Mouse (Mus musculus) midbrain, embryonic 16.5 days (tissue): ENCODE data around the gene Nbeal2. TPM values are rescaled to one million over a fixed set of nuclear protein-coding genes. Genes with fewer than 3 reads are reported as not detected.

Experiments
- ATAC-seq: fragments of 200-750 bp; cut with Nextera tagmentation; 2 replicates; pipeline ENCODE4 v1.8.0; 2017; ENCODE audit warnings: moderate TSS enrichment
- H3K27ac ChIP-seq: fragments of 300-500 bp; sonication (generic); 2 replicates; pipeline ENCODE4 v1.5.1; 2014; ENCODE audit warnings: mild to moderate bottlenecking, low read length, mixed read lengths
- H3K27me3 ChIP-seq: fragments of 300-500 bp; sonication (generic); 2 replicates; pipeline ENCODE4 v1.6.1; 2014; ENCODE audit warnings: low read depth, low read length, mixed read lengths; ENCODE audit not compliant: control insufficient read depth, insufficient read depth
- H3K36me3 ChIP-seq: fragments of 300-500 bp; sonication (generic); 2 replicates; pipeline ENCODE4 v1.6.1; 2014; ENCODE audit warnings: mild to moderate bottlenecking, low read length, moderate library complexity, mixed read lengths; ENCODE audit not compliant: control insufficient read depth, insufficient read depth
- H3K4me1 ChIP-seq: fragments of 300-500 bp; sonication (generic); 2 replicates; pipeline ENCODE4 v1.6.1; 2014; ENCODE audit warnings: mild to moderate bottlenecking, low read length, mixed read lengths; ENCODE audit not compliant: control insufficient read depth, insufficient read depth
- H3K4me2 ChIP-seq: fragments of 300-500 bp; sonication (generic); 2 replicates; pipeline ENCODE4 v1.6.1; 2014; ENCODE audit warnings: mild to moderate bottlenecking, low read length, mixed read lengths
- H3K4me3 ChIP-seq: fragments of 300-500 bp; sonication (generic); 2 replicates; pipeline ENCODE4 v1.5.1; 2014; ENCODE audit warnings: low read depth, mild to moderate bottlenecking, low read length, moderate library complexity, mixed read lengths
- H3K9ac ChIP-seq: fragments of 300-500 bp; sonication (generic); 2 replicates; pipeline ENCODE4 v1.6.1; 2014; ENCODE audit warnings: low read depth, low read length, mixed read lengths
- H3K9me3 ChIP-seq: fragments of 300-500 bp; sonication (generic); replicated peaks from 2 replicates; pipeline ENCODE4 v1.6.1; 2014; ENCODE audit warnings: mild to moderate bottlenecking, low read length, mixed read lengths; ENCODE audit not compliant: control insufficient read depth, poor library complexity, severe bottlenecking
- WGBS: fragments of 180-500 bp; shearing (Covaris S2); extraction: QIAGEN DNeasy Blood & Tissue Kit; methylation state at CpG from one replicate; pipeline ENCODE4 v1.1.7; 2014; 5-methylcytosine and 5-hydroxymethylcytosine counted together
- polyA plus RNA-seq: library from polyadenylated mRNA; unstranded; fragments of >200 nt; fragmentation: Nextera tagmentation; extraction: Ambion mirVana; gene quantifications from 2 replicates; pipeline ENCODE4 v1.2.1, GENCODE M21; 2015

The Nbeal2 gene
- polyA plus RNA-seq, 1 experiment from 2014 or later: 6.1 TPM

GRCm38 (mm10) chr9:110681817-110682216 lies 27.9 kb upstream of the Nbeal2 start:
- no peak overlapping the region for H3K4me2 ChIP-seq
- H3K36me3 ChIP-seq: no peaks in the 10 kb centered on the region
- peaks cover 25% of the 10 kb centered on the region for H3K4me1 ChIP-seq
- ATAC-seq: peak; percentile 64; the same call in 1 of the 2 replicates
- WGBS: 43% methylated on average over 9 of the region's 9 CpGs
- no peaks in the 10 kb centered on the region for H3K9me3 ChIP-seq
- H3K9ac ChIP-seq: no peak overlapping the region
- peak overlapping the region; percentile 47 for H3K27ac ChIP-seq
- no peak overlapping the region for H3K4me3 ChIP-seq
- no peaks in the 10 kb centered on the region for H3K27me3 ChIP-seq

- peaks cover 25% of the 10 kb centered on the region for H3K4me1 ChIP-seq
- no peak for ATAC-seq
- H3K9me3 ChIP-seq: no peaks in the 10 kb centered on the region
- no peaks in the 10 kb centered on the region for H3K27me3 ChIP-seq
- H3K4me3 ChIP-seq: no peak overlapping the region
- no peaks in the 10 kb centered on the region for H3K36me3 ChIP-seq
- WGBS: 86% methylated on average over 7 of the region's 7 CpGs
- H3K27ac ChIP-seq: no peak overlapping the region
- no peak overlapping the region for H3K4me2 ChIP-seq
- H3K9ac ChIP-seq: no peak overlapping the region
These were observed 27.0 kb upstream of the Nbeal2 start for GRCm38 (mm10) chr9:110680736-110681507.

GRCm38 (mm10) chr9:110678886-110679285 lies 24.9 kb upstream of the Nbeal2 start:
- Histone ChIP-seq H3K4me1 (peaks cover 12% of the 10 kb centered on the region), H3K4me2 (no peak overlapping the region), H3K9me3 (no peaks in the 10 kb centered on the region), H3K27me3 (no peaks in the 10 kb centered on the region), H3K36me3 (no peaks in the 10 kb centered on the region), H3K4me3 (no peak overlapping the region), H3K27ac (no peak overlapping the region), H3K9ac (no peak overlapping the region)
- WGBS: 68% methylated on average over 5 of the region's 5 CpGs
- ATAC-seq: no peak

GRCm38 (mm10) chr9:110676492-110676911 lies 22.5 kb upstream of the Nbeal2 start:
- WGBS: 93% methylated on average over 8 of the region's 8 CpGs
- Histone ChIP-seq H3K27ac (no peak overlapping the region), H3K4me2 (no peak overlapping the region), H3K9me3 (no peaks in the 10 kb centered on the region), H3K27me3 (no peaks in the 10 kb centered on the region), H3K4me3 (no peak overlapping the region), H3K4me1 (peaks cover 6% of the 10 kb centered on the region; the same call in 1 of the 2 replicates), H3K36me3 (no peaks in the 10 kb centered on the region), H3K9ac (no peak overlapping the region)
- ATAC-seq: no peak

GRCm38 (mm10) chr9:110673107-110673752 lies 19.3 kb upstream of the Nbeal2 start:
- no peak overlapping the region; the same call in 1 of the 2 replicates for H3K27ac ChIP-seq
- ATAC-seq: no peak

GRCm38 (mm10) chr9:110672462-110673106 lies 18.6 kb upstream of the Nbeal2 start:
- no peak overlapping the region for H3K27ac ChIP-seq
- no peak overlapping the region for H3K9ac ChIP-seq
- H3K36me3 ChIP-seq: no peaks in the 10 kb centered on the region
- ATAC-seq: no peak
- H3K27me3 ChIP-seq: no peaks in the 10 kb centered on the region
- H3K4me1 ChIP-seq: peaks cover 6% of the 10 kb centered on the region; the same call in 1 of the 2 replicates
- no peak overlapping the region for H3K4me2 ChIP-seq
- whole genome bisulfite sequencing: 57% methylated on average over 7 of the region's 7 CpGs
- no peaks in the 10 kb centered on the region for H3K9me3 ChIP-seq
- H3K4me3 ChIP-seq: no peak overlapping the region

More at GRCm38 (mm10) chr9:110673107-110673752, 19.3 kb upstream of the Nbeal2 start:
- H3K36me3 ChIP-seq: no peaks in the 10 kb centered on the region
- no peak overlapping the region for H3K4me2 ChIP-seq
- peaks cover 6% of the 10 kb centered on the region; the same call in 1 of the 2 replicates for H3K4me1 ChIP-seq
- H3K9ac ChIP-seq: no peak overlapping the region
- no peak overlapping the region for H3K4me3 ChIP-seq
- H3K27me3 ChIP-seq: no peaks in the 10 kb centered on the region
- WGBS: 53% methylated on average over 10 of the region's 10 CpGs
- no peaks in the 10 kb centered on the region for H3K9me3 ChIP-seq

- no peaks in the 10 kb centered on the region for H3K27me3 ChIP-seq
- H3K9ac ChIP-seq: no peak overlapping the region
- H3K4me3 ChIP-seq: no peak overlapping the region
- peaks cover 10% of the 10 kb centered on the region for H3K4me1 ChIP-seq
- ATAC-seq: no peak
- WGBS: 92% methylated on average over 5 of the region's 5 CpGs
- no peak overlapping the region for H3K27ac ChIP-seq
- H3K4me2 ChIP-seq: no peak overlapping the region
- no peaks in the 10 kb centered on the region for H3K9me3 ChIP-seq
- H3K36me3 ChIP-seq: no peaks in the 10 kb centered on the region
These were observed 15.8 kb upstream of the Nbeal2 start for GRCm38 (mm10) chr9:110669785-110670184.

- Histone ChIP-seq H3K4me3 (no peak overlapping the region), H3K4me1 (peaks cover 10% of the 10 kb centered on the region), H3K4me2 (no peak overlapping the region), H3K36me3 (no peaks in the 10 kb centered on the region), H3K9me3 (no peaks in the 10 kb centered on the region), H3K27ac (no peak overlapping the region), H3K27me3 (no peaks in the 10 kb centered on the region), H3K9ac (no peak overlapping the region)
- 92% methylated on average over 6 of the region's 6 CpGs for WGBS
- ATAC-seq: no peak
These were observed 14.8 kb upstream of the Nbeal2 start for GRCm38 (mm10) chr9:110668601-110669293.
